Mouse (Mus musculus) neural tube, embryonic 15.5 days (tissue): ENCODE data around the gene Nckap1. TPM values are rescaled to one million over a fixed set of nuclear protein-coding genes. Genes with fewer than 3 reads are reported as not detected.

ENCODE experiments used
- ATAC-seq: fragments of 200-750 bp; cut with Nextera tagmentation; 2 replicates; pipeline ENCODE4 v1.8.0; 2017; ENCODE audit warnings: mild to moderate bottlenecking, moderate TSS enrichment, moderate library complexity; ENCODE audit not compliant: low FRiP score
- H3K27ac ChIP-seq: fragments of 300-500 bp; sonication (generic); replicated peaks from 2 replicates; pipeline ENCODE4 v1.5.1; 2015; ENCODE audit warnings: mild to moderate bottlenecking, inconsistent platforms
- H3K27me3 ChIP-seq: fragments of 300-500 bp; sonication (generic); replicated peaks from 2 replicates; pipeline ENCODE4 v1.6.1; 2015; ENCODE audit warnings: inconsistent platforms
- H3K36me3 ChIP-seq: fragments of 300-500 bp; sonication (generic); 2 replicates; pipeline ENCODE4 v1.6.1; 2015; ENCODE audit warnings: inconsistent platforms
- H3K4me1 ChIP-seq: fragments of 300-500 bp; sonication (generic); 2 replicates; pipeline ENCODE4 v1.6.1; 2015; ENCODE audit warnings: inconsistent platforms
- H3K4me2 ChIP-seq: fragments of 300-500 bp; sonication (generic); 2 replicates; pipeline ENCODE4 v1.6.1; 2015; ENCODE audit warnings: inconsistent platforms, mild to moderate bottlenecking, moderate library complexity
- H3K4me3 ChIP-seq: fragments of 300-500 bp; sonication (generic); replicated peaks from 2 replicates; pipeline ENCODE4 v1.5.1; 2015; ENCODE audit warnings: mild to moderate bottlenecking, inconsistent platforms
- H3K9ac ChIP-seq: fragments of 300-500 bp; sonication (generic); replicated peaks from 2 replicates; pipeline ENCODE4 v1.6.1; 2015; ENCODE audit warnings: mild to moderate bottlenecking, inconsistent platforms
- H3K9me3 ChIP-seq: fragments of 300-500 bp; sonication (generic); replicated peaks from 2 replicates; pipeline ENCODE4 v1.6.1; 2016; ENCODE audit warnings: inconsistent platforms
- WGBS: fragments of 180-500 bp; shearing (Covaris S2); methylation state at CpG from one replicate; pipeline ENCODE4 v1.1.7; 2015; ENCODE audit warnings: mixed read lengths; 5-methylcytosine and 5-hydroxymethylcytosine counted together
- microRNA counts: library from miRNA; unstranded; fragments of <30 nt; microRNA quantifications from one replicate; lab custom pipeline; 2016
- microRNA-seq: library from miRNA; unstranded; fragments of <30 nt; microRNA quantifications from one replicate; pipeline ENCODE4, GENCODE M21; 2017
- polyA plus RNA-seq: library from polyadenylated mRNA; unstranded; fragments of >200 nt; fragmentation: Nextera tagmentation; extraction: Ambion mirVana; gene quantifications from 2 replicates; pipeline ENCODE4 v1.2.1, GENCODE M21; 2015

The Nckap1 gene
- polyA plus RNA-seq, 1 experiment from 2014 or later = 97.5 TPM

GRCm38 (mm10) chr2:80484951-80485350 is 96.2 kb downstream of the Nckap1 start:
- H3K4me2 ChIP-seq = no peak overlapping the region
- H3K36me3 ChIP-seq = no peaks in the 10 kb centered on the region
- no peak overlapping the region for H3K4me3 ChIP-seq
- 93% methylated on average over 5 of the region's 5 CpGs for WGBS
- H3K4me1 ChIP-seq = no peaks in the 10 kb centered on the region
- no peak for ATAC-seq
- no peak overlapping the region for H3K9ac ChIP-seq
- H3K27ac ChIP-seq = no peak overlapping the region
- H3K9me3 ChIP-seq = no peaks in the 10 kb centered on the region
- H3K27me3 ChIP-seq = no peaks in the 10 kb centered on the region

DNA sequence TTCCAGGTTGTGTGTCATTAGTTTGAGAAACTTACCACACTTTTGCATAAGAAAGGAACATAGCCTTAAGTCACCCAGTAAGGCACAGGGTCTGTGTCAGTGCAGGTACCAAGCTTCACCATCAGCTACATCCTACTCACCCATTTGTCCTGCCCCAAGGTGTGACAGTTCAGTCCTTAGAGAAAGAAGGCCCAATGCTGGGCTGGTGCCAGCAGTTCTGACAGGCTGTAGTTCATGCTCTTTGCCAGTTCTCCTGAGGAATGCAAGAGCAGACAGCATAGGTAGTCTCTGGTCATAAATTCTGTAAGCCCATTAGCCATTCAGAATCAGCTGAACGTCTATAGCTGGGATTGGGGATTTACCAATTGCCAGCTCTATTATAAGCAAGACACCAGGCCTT is 105.3 kb downstream of the Nckap1 start:
- no peaks in the 10 kb centered on the region for H3K36me3 ChIP-seq

GRCm38 (mm10) chr2:80474247-80474796 is 106.9 kb downstream of the Nckap1 start:
- no peaks in the 10 kb centered on the region for H3K9me3 ChIP-seq
- no peak overlapping the region for H3K4me2 ChIP-seq
- no peaks in the 10 kb centered on the region for H3K4me1 ChIP-seq
- ATAC-seq = no peak
- WGBS = 83% methylated on average over 5 of the region's 5 CpGs
- no peaks in the 10 kb centered on the region for H3K27me3 ChIP-seq
- H3K9ac ChIP-seq = no peak overlapping the region
- H3K27ac ChIP-seq = no peak overlapping the region
- H3K4me3 ChIP-seq = no peak overlapping the region
- no peaks in the 10 kb centered on the region for H3K36me3 ChIP-seq

More for the DNA sequence above, 105.3 kb downstream of the Nckap1 start:
- Histone ChIP-seq H3K27ac (no peak overlapping the region), H3K4me1 (no peaks in the 10 kb centered on the region), H3K4me3 (no peak overlapping the region), H3K9ac (no peak overlapping the region), H3K27me3 (no peaks in the 10 kb centered on the region), H3K4me2 (no peak overlapping the region), H3K9me3 (no peaks in the 10 kb centered on the region)
- ATAC-seq = no peak
- 29% methylated on average over 1 of the region's 1 CpGs for WGBS

- WGBS = 92% methylated on average over 16 of the region's 16 CpGs
- no peak overlapping the region for H3K9ac ChIP-seq
- no peaks in the 10 kb centered on the region for H3K27me3 ChIP-seq
- no peak for ATAC-seq
- H3K4me2 ChIP-seq = no peak overlapping the region
- H3K36me3 ChIP-seq = no peaks in the 10 kb centered on the region
- H3K4me1 ChIP-seq = no peaks in the 10 kb centered on the region
- no peak overlapping the region for H3K27ac ChIP-seq
- H3K4me3 ChIP-seq = no peak overlapping the region
- no peaks in the 10 kb centered on the region for H3K9me3 ChIP-seq
These were observed 115.0 kb downstream of the Nckap1 start for GRCm38 (mm10) chr2:80465991-80466821.

DNA sequence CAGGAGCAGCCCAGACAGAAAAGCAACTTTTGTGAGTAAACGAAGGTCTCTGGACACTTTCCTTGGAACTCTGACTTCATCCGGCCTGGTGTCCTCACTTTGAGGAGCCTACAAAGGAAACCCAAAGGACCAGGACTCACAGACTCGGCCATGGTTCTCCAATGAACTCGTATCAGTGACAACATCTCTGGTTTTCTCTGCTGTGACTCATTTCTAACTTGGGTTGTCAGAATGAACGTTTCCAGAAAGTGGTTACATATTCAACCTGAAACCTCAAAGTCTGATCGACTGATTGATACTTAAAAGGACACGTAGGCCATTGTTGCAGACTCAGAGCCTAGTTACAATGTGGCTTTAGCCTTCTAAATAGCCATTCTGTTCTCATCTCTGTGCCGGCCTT is 119.4 kb downstream of the Nckap1 start:
- Histone ChIP-seq H3K27me3 (no peaks in the 10 kb centered on the region), H3K4me1 (no peaks in the 10 kb centered on the region), H3K4me3 (no peak overlapping the region), H3K27ac (no peak overlapping the region), H3K9me3 (no peaks in the 10 kb centered on the region), H3K36me3 (no peaks in the 10 kb centered on the region), H3K4me2 (no peak overlapping the region), H3K9ac (no peak overlapping the region)
- WGBS = 78% methylated on average over 8 of the region's 8 CpGs
- no peak for ATAC-seq

MicroRNA genes within 50 kb of the gene (microRNA counts, 519-probe panel; counts per million panel counts)
- microRNA mmu-miR-684 (lab: Ali Mortazavi, UCI) = 1,987 counts per million, percentile 42 among the panel's probes with 10 or more counts

Small RNA genes lying within 50 kb of the gene (microRNA-seq; reads per million reads assigned to microRNA genes)
- gene Mir684-1 = not detected

Other genes starting within 250 kb of the Nckap1 start
- 40.3 and 44.0 TPM in 2 replicates for gene Frzb, start 133.8 kb downstream of the Nckap1 start, polyA plus RNA-seq
- 14.8 and 16.2 TPM in 2 replicates for gene Dusp19, start 35.7 kb upstream of the Nckap1 start, polyA plus RNA-seq
- 49.3 and 54.1 TPM in 2 replicates for gene Nup35, start 35.9 kb upstream of the Nckap1 start, polyA plus RNA-seq